Mouse (Mus musculus) mouse embryonic stem cell (cell line): ENCODE data around the gene Cntnap2.
"Not testable (repeated sequence)": the region's sequence is repeated elsewhere in the genome, so short reads cannot be mapped to it uniquely, and the experiment has no call there.

ENCODE experiments used
- in situ Hi-C, 2 experiments: fragments of 300-500 bp; cut with MboI; formaldehyde crosslinking; loops; 1 replicate in 1 of 2; 3 replicates in 1 of 2; pipeline ENCODE4 v1.14.3; 2019 to 2020; ENCODE audit warnings: low sequenced_read_pairs in 2 of 2, low pct_unique_long_range_greater_than_20kb in 1 of 2, mixed read lengths in 1 of 2; ENCODE audit not compliant: unreplicated experiment in 1 of 2

Gene Cntnap2

GRCm38 (mm10) chr6:47013535-47013934, 1954.4 kb downstream of the Cntnap2 start:
- in situ Hi-C loops = no loop called here

- in situ Hi-C loops = no loop called here
These were observed 1955.9 kb downstream of the Cntnap2 start for GRCm38 (mm10) chr6:47014886-47015586.

- in situ Hi-C loops = no loop called here
These were observed 1967.0 kb downstream of the Cntnap2 start for GRCm38 (mm10) chr6:47026064-47026686.

- in situ Hi-C loops = no loop called here
These were observed 1972.2 kb downstream of the Cntnap2 start for GRCm38 (mm10) chr6:47031362-47031761.

- in situ Hi-C loops = no loop called here
These were observed 1983.4 kb downstream of the Cntnap2 start for GRCm38 (mm10) chr6:47042602-47043001.

GRCm38 (mm10) chr6:47043586-47043985, 1984.4 kb downstream of the Cntnap2 start:
- in situ Hi-C loops = no loop called here

- in situ Hi-C loops = no loop called here
These were observed 1985.4 kb downstream of the Cntnap2 start for GRCm38 (mm10) chr6:47044385-47045200.

GRCm38 (mm10) chr6:47049051-47049450, 1989.9 kb downstream of the Cntnap2 start:
- in situ Hi-C loops = no loop called here

GRCm38 (mm10) chr6:47050319-47051222, 1991.4 kb downstream of the Cntnap2 start:
- in situ Hi-C loops = no loop called here

- in situ Hi-C loops = no loop called here
These were observed 2002.2 kb downstream of the Cntnap2 start for GRCm38 (mm10) chr6:47061341-47061740.

- in situ Hi-C loops = no loop called here
These were observed 2030.8 kb downstream of the Cntnap2 start for GRCm38 (mm10) chr6:47089998-47090397.

GRCm38 (mm10) chr6:47104951-47105350, 2045.8 kb downstream of the Cntnap2 start:
- in situ Hi-C loops = no loop called here

GRCm38 (mm10) chr6:47109582-47110220, 2050.5 kb downstream of the Cntnap2 start:
- in situ Hi-C loops = no loop called here

- in situ Hi-C loops = not testable (repeated sequence)
These were observed 2074.9 kb downstream of the Cntnap2 start for GRCm38 (mm10) chr6:47134063-47134462.

- in situ Hi-C loops = not testable (repeated sequence)
These were observed 2093.9 kb downstream of the Cntnap2 start for GRCm38 (mm10) chr6:47153018-47153417.

- in situ Hi-C loops = not testable (repeated sequence)
These were observed 2115.6 kb downstream of the Cntnap2 start for GRCm38 (mm10) chr6:47174580-47175294.

GRCm38 (mm10) chr6:47175356-47176156, 2116.4 kb downstream of the Cntnap2 start:
- in situ Hi-C loops = not testable (repeated sequence)
